Mouse (Mus musculus) intestine, embryonic 16.5 days (tissue): ENCODE results near the gene Prok2. TPM values are rescaled to one million over a fixed set of nuclear protein-coding genes. Genes with fewer than 3 reads are reported as not detected.

Experiments
- ATAC-seq: fragments of 200-750 bp; cut with Nextera tagmentation; 2 replicates; pipeline ENCODE4 v1.8.0; 2017; ENCODE audit warnings: moderate TSS enrichment, moderate library complexity
- H3K27ac ChIP-seq: fragments of 300-500 bp; sonication (generic); 2 replicates; pipeline ENCODE4 v1.5.1; 2014; ENCODE audit warnings: mild to moderate bottlenecking, low read length
- H3K27me3 ChIP-seq: fragments of 300-500 bp; sonication (generic); replicated peaks from 2 replicates; pipeline ENCODE4 v1.6.1; 2014; ENCODE audit warnings: low read length, control low read depth, mixed read lengths; ENCODE audit not compliant: control insufficient read depth, insufficient read depth
- H3K36me3 ChIP-seq: fragments of 300-500 bp; sonication (generic); 2 replicates; pipeline ENCODE4 v1.6.1; 2014; ENCODE audit warnings: low read length, control low read depth; ENCODE audit not compliant: control insufficient read depth, insufficient read depth
- H3K4me1 ChIP-seq: fragments of 300-500 bp; sonication (generic); 2 replicates; pipeline ENCODE4 v1.6.1; 2014; ENCODE audit warnings: low read length, control low read depth, mixed read lengths; ENCODE audit not compliant: control insufficient read depth, insufficient read depth
- H3K4me2 ChIP-seq: fragments of 300-500 bp; sonication (generic); 2 replicates; pipeline ENCODE4 v1.6.1; 2014; ENCODE audit warnings: low read depth, low read length, control low read depth
- H3K4me3 ChIP-seq: fragments of 300-500 bp; sonication (generic); 2 replicates; pipeline ENCODE4 v1.5.1; 2014; ENCODE audit warnings: mild to moderate bottlenecking, low read length
- H3K9ac ChIP-seq: fragments of 300-500 bp; sonication (generic); 2 replicates; pipeline ENCODE4 v1.6.1; 2014; ENCODE audit warnings: low read depth, low read length
- H3K9me3 ChIP-seq: fragments of 300-500 bp; sonication (generic); 2 replicates; pipeline ENCODE4 v1.6.1; 2016; ENCODE audit warnings: low read length, control low read depth; ENCODE audit not compliant: control insufficient read depth
- WGBS: fragments of 180-500 bp; shearing (Covaris S2); extraction: QIAGEN DNeasy Blood & Tissue Kit; methylation state at CpG from one replicate; pipeline ENCODE4 v1.1.7; 2014; 5-methylcytosine and 5-hydroxymethylcytosine counted together
- polyA plus RNA-seq: library from polyadenylated mRNA; unstranded; fragments of >200 nt; fragmentation: Nextera tagmentation; extraction: Ambion mirVana; gene quantifications from 2 replicates; pipeline ENCODE4 v1.2.1, GENCODE M21; 2015

The Prok2 gene
- polyA plus RNA-seq, 1 experiment from 2014 or later = not detected

DNA sequence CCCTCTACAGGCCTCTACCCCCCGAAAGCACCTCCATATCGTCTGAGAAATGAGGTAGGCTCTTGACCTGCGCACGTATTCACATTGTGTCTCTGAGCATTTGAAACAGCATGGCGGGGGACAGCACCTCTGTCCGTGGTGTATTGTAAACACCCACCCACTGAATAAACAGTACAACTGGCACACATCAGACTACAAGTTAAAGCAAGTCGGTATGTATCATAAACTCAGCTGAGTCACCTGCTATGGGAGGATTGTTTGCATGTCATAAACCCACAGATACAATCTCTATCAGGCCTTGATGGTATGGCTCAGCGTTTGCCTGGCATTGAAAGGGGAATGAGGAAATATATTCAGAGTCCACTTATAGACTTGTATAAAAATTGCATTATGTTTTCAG lies 48.9 kb downstream of the Prok2 start:
- ATAC-seq = peak; percentile 95
- Histone ChIP-seq H3K4me1 (no peaks in the 10 kb centered on the region), H3K4me3 (no peak overlapping the region), H3K27ac (no peak overlapping the region), H3K9ac (no peak overlapping the region), H3K36me3 (no peaks in the 10 kb centered on the region), H3K27me3 (no peaks in the 10 kb centered on the region), H3K9me3 (no peaks in the 10 kb centered on the region), H3K4me2 (no peak overlapping the region)
- 53% methylated on average over 8 of the region's 8 CpGs for WGBS

DNA sequence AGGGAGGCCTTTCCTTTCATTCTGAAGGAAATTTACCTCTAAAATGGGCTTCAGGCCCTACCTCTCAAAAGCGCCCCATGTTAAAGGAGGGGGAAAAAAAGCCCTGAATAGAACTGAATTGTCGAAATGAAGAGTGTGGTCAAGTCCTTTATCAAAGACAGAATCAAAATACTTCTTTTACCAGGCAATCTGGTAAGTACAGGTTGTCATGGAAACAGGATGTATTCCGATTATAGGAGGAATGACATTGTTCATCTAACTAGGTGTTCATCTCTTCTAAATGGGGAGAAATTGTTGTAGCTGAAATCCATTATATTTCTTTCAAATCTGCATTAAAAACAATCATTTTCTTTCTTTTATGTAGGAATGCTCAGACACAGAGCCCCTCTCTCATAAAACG lies 51.7 kb downstream of the Prok2 start:
- no peak overlapping the region for H3K9ac ChIP-seq
- H3K36me3 ChIP-seq = no peaks in the 10 kb centered on the region
- no peak for ATAC-seq
- no peak overlapping the region for H3K27ac ChIP-seq
- 82% methylated on average over 4 of the region's 4 CpGs for WGBS
- H3K4me2 ChIP-seq = no peak overlapping the region
- no peaks in the 10 kb centered on the region for H3K27me3 ChIP-seq
- no peaks in the 10 kb centered on the region for H3K9me3 ChIP-seq
- H3K4me3 ChIP-seq = no peak overlapping the region
- H3K4me1 ChIP-seq = peaks cover 3% of the 10 kb centered on the region; the same call in 1 of the 2 replicates

DNA sequence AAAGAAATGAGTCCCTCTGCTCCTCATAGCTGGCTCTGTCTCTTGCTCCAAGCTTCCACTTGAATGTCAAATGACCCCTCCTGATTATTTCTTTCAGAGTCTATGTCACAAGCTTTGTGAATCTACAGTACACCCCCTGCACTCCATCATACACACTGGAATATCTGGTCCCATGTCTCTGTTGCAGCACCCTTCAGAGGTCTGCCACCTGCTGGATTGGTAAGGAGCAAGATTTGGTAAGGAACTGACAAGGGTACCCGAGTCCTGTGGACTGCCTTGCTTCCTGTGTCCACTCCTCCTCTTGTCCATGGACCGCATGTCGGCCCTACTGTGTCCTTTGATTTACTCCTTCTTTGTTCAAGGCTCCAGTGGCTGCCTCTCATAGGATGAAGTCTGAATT lies 54.4 kb downstream of the Prok2 start:
- no peak overlapping the region for H3K27ac ChIP-seq
- H3K9me3 ChIP-seq = no peaks in the 10 kb centered on the region
- no peaks in the 10 kb centered on the region for H3K36me3 ChIP-seq
- ATAC-seq = no peak
- no peak overlapping the region for H3K4me2 ChIP-seq
- peaks cover 6% of the 10 kb centered on the region for H3K4me1 ChIP-seq
- no peaks in the 10 kb centered on the region for H3K27me3 ChIP-seq
- H3K9ac ChIP-seq = no peak overlapping the region
- WGBS = 59% methylated on average over 3 of the region's 3 CpGs
- no peak overlapping the region for H3K4me3 ChIP-seq

DNA sequence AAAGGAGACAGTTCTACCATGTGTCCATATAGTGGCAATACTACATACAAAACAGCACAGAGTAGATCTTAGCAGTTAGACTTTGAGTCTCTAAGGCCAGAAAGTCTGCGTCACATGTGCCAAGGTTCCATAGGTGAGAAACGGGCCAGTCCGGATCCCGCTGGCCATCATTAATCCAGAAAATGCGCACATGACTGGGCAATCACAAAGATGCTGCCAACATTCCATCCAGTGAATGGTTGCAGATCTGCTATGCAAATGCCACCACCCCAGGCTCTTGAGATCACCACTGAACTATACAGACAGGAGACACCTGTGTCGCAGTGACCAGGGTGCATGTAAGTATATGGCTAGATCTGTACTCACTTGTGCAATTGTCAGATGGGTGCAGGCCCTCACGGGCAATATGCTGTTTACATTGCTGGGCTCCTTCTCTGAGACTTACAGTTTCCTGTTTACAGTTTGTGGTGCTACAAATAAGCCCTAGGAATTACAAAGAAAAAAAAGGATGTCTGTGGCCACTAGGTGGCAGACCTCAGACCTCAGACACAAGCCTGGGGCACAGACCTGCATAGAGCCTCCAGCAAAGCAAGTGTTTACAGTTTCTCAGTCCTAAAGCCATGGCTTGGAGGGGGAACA lies 55.6 kb downstream of the Prok2 start:
- Histone ChIP-seq H3K9me3 (no peaks in the 10 kb centered on the region), H3K4me3 (no peak overlapping the region), H3K4me1 (peaks cover 7% of the 10 kb centered on the region), H3K9ac (no peak overlapping the region), H3K36me3 (no peaks in the 10 kb centered on the region), H3K27me3 (no peaks in the 10 kb centered on the region), H3K4me2 (no peak overlapping the region), H3K27ac (no peak overlapping the region)
- WGBS = 72% methylated on average over 7 of the region's 7 CpGs
- ATAC-seq = peak; percentile 22; the same call in 1 of the 2 replicates

DNA sequence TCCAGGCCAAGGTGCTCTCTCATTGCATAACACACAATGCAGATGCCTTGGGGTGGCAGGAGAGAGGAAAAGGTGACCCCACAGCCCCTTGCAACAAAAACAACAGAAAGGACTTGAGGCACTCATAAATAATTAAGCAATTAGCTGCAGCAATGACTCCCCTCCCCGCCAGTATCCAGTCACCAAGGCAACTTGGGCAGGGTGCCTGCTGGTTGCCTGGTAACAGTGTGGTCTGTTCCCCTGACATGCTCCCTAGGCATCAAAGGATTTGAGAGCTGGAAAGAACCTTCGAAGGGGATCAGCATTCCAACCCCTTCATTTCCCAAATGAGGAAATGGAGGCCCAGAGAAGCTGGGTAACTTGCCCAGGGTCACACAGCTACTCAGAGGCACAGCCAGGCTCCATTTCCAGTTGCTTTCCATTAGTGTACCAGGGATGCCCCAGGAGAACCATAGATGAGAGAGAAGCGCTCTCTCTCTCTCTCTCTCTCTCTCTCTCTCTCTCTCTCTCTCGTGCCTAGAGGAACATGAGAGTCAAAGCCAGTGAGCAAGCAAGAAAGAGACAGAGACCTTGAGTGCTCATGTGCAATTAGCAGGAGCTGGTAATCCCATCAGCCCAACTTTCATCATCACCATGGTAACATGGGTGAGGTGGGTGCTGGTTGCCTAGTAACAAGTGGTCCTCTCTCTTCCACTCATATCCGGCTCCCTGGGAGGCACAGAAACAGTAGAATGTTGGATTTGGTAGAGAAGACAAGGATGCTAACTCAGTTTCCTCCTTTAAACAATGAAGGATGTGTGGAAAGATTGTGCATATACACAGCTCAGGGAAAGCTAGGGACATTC lies 56.5 kb downstream of the Prok2 start:
- 50% methylated on average over 5 of the region's 5 CpGs for WGBS
- no peak for ATAC-seq
- H3K27me3 ChIP-seq = no peaks in the 10 kb centered on the region

DNA sequence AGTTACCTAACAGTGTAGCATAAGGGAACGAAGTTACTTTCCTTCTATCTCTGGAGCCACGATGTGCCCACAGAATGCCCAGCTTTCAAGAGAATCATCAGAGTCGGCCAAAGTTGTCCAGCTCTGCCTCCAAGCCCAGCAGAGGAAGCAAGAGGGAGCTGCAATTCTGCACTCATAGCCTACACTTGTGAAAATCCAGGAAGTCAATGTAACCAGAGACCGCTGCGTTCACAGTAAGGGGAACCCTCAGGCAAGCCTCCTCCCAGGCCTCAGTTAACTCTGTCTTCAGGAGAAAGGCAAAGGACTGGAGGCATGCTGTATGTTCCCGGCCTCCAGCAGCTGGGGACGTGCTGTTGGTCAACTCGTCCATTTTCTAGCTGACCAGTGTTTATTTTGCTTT lies 58.9 kb downstream of the Prok2 start:
- H3K27ac ChIP-seq = 0 out of 2 replicates have a peak overlapping the region, but pooled peaks have one; percentile 0
- no peaks in the 10 kb centered on the region for H3K9me3 ChIP-seq
- no peak for ATAC-seq
- WGBS = 34% methylated on average over 8 of the region's 8 CpGs
- H3K4me3 ChIP-seq = peak overlapping the region; percentile 79
- H3K36me3 ChIP-seq = no peaks in the 10 kb centered on the region
- peak overlapping the region; percentile 85; the same call in 1 of the 2 replicates for H3K9ac ChIP-seq
- H3K27me3 ChIP-seq = no peaks in the 10 kb centered on the region
- H3K4me2 ChIP-seq = peak overlapping the region; percentile 94
- peaks cover 7% of the 10 kb centered on the region for H3K4me1 ChIP-seq

More for the DNA sequence above, 56.5 kb downstream of the Prok2 start:
- peaks cover 7% of the 10 kb centered on the region for H3K4me1 ChIP-seq
- H3K4me2 ChIP-seq = no peak overlapping the region
- H3K36me3 ChIP-seq = no peaks in the 10 kb centered on the region
- no peaks in the 10 kb centered on the region for H3K9me3 ChIP-seq
- no peak overlapping the region for H3K4me3 ChIP-seq
- H3K27ac ChIP-seq = no peak overlapping the region
- H3K9ac ChIP-seq = no peak overlapping the region

DNA sequence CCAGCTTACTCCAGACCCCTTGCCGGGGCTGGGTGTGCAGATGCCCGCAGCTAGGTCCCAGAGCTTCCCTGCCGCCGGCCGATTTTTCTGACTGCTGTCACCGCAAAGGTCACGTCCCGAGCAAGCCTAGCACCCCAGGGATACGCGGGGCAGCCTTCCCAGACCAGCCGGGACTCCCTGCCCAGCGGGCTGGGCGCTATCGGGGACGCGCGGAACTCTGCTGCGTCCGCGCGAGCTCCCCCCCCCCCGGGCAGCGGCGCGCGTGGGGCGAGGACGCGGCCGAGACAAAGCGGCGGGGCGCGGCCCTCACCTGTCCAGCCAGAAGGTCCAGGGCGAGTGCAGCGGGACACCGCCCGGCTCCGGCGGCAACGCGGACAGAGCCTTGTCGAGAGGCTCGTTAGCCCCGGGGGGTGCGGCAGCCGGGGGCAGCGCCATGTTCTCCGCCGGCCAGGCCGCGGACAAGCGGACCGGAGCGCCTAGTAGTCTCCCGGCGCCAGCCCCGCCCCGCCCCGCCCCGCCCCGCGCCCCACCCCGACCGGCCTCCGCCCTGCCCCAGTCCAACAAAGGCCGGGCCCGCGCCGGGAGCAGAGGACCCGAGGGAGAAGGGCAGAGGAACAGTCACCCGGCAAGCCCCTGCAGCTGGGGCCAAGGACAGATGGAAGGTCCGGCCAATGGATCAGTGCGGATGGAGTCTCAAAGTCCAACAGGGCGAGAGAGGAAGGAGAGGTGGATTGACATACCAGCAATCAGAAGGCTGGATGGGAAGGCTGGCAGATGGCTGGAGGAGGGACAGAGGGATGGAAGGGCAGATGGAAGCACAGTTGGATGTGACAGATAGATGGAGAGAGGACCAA lies 59.6 kb downstream of the Prok2 start, which contains the start of the genes Eif4e3 and Gm20696:
Gene Eif4e3, minus strand, starts transcription at position 454 of the 854 bp plus-strand sequence.
Gene Gm20696, minus strand, starts transcription at position 480 of the 854 bp plus-strand sequence.
- no peaks in the 10 kb centered on the region for H3K9me3 ChIP-seq
- H3K27me3 ChIP-seq = no peaks in the 10 kb centered on the region
- ATAC-seq = peak; percentile 89
- under 1% methylated on average over 72 of the region's 75 CpGs for WGBS
- H3K4me1 ChIP-seq = peaks cover 7% of the 10 kb centered on the region
- H3K27ac ChIP-seq = peak within 1 kb of the TSS; percentile 64
- peak within 1 kb of the TSS; percentile 79 for H3K4me3 ChIP-seq
- no peaks in the 10 kb centered on the region for H3K36me3 ChIP-seq
- peak within 1 kb of the TSS; percentile 94 for H3K4me2 ChIP-seq
- peak within 1 kb of the TSS; percentile 85 for H3K9ac ChIP-seq

DNA sequence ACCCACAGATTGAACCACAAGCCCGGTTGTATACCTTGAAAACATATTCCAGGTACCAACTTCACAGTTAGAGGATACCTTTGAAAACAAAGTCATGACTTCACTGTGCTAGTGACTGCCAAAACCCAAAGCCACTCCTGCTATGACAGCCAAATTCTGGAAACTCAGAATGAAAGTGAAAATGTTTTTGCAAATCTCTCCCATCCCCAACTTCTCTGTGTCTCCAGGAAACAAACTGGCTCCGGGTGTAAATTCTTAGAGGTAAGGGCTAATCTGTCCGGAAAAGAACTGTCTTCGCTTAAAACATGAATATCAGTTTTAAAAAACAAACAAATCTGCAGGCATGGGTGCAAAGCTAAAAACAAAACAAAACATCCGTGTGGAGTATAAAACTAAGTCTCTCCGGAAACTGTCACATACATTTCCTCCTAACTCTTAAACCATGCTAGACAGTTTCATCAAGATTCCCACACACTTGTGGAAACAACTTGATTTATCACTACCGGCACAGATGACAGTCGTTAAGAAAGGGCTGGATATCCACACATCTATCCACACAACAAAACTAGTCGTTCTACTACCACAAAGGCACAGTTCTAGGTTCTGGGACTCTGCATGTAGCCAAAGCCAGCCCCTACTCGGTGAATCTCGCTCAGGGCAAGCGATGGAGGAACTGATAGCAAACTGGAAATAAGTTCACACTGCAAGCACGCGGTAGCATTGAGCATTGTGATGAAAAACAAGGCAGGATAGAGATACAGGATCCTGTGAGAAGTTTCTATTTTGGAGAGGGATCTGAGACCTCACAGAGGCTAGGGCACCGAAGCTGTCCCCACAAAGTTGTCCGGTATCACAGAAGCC lies 60.5 kb downstream of the Prok2 start:
- H3K4me3 ChIP-seq = peak overlapping the region; percentile 79
- H3K27ac ChIP-seq = peak overlapping the region; percentile 64
- peaks cover 11% of the 10 kb centered on the region for H3K4me1 ChIP-seq
- no peaks in the 10 kb centered on the region for H3K36me3 ChIP-seq
- 26% methylated on average over 16 of the region's 16 CpGs for WGBS
- H3K9ac ChIP-seq = peak overlapping the region; percentile 85
- no peak for ATAC-seq
- H3K27me3 ChIP-seq = no peaks in the 10 kb centered on the region
- H3K4me2 ChIP-seq = peak overlapping the region; percentile 94
- H3K9me3 ChIP-seq = no peaks in the 10 kb centered on the region
